Mouse (Mus musculus) small intestine, adult 2 months (tissue): ENCODE measurements at regions not wholly inside any gene's neighbourhood (a gene's known extent, or its start where the extent isn't known, plus 50 kb on each side); places are given as distances from the start of the nearest gene placed in this dataset.

ENCODE experiments used
- H3K27ac ChIP-seq: fragments of 200-500 bp; 2 replicates; pipeline ENCODE4 v1.5.1; 2012; ENCODE audit warnings: low read depth, low read length, control low read depth, inconsistent platforms; ENCODE audit not compliant: insufficient read depth
- H3K27me3 ChIP-seq: fragments of 200-500 bp; 2 replicates; pipeline ENCODE4 v1.6.1; 2012; ENCODE audit warnings: mild to moderate bottlenecking, moderate library complexity, low read length, inconsistent platforms; ENCODE audit not compliant: control insufficient read depth, insufficient read depth
- H3K36me3 ChIP-seq: fragments of 200-500 bp; 2 replicates; pipeline ENCODE4 v1.6.1; 2012; ENCODE audit warnings: mild to moderate bottlenecking, low read length, control low read depth, inconsistent platforms; ENCODE audit not compliant: control insufficient read depth, insufficient read depth
- H3K4me1 ChIP-seq: fragments of 200-500 bp; 2 replicates; pipeline ENCODE4 v1.6.1; 2012; ENCODE audit warnings: low read length, inconsistent platforms, mixed read lengths; ENCODE audit not compliant: control insufficient read depth, insufficient read depth, insufficient read length
- H3K4me3 ChIP-seq: fragments of 200-500 bp; 2 replicates; pipeline ENCODE4 v1.5.1; 2012; ENCODE audit warnings: low read depth, mild to moderate bottlenecking, control low read depth, inconsistent platforms, low read length, moderate library complexity
- CTCF ChIP-seq: fragments of 200-500 bp; IDR thresholded peaks from 2 replicates; pipeline ENCODE4 v1.5.1; 2012; ENCODE audit warnings: low read depth, mild to moderate bottlenecking, control low read depth, inconsistent platforms, low read length, moderate library complexity, mixed read lengths; ENCODE audit not compliant: insufficient replicate concordance, insufficient read length; ENCODE audit errors: extremely low read depth
- POLR2A ChIP-seq: fragments of 200-500 bp; IDR thresholded peaks from 2 replicates; pipeline ENCODE4 v1.6.1; 2012; ENCODE audit warnings: low read depth, mild to moderate bottlenecking, control low read depth, inconsistent platforms, low read length, moderate library complexity
- WGBS: fragments of 180-500 bp; shearing (Covaris S2); methylation state at CpG from one replicate; pipeline ENCODE4 v1.1.7; 2018; 5-methylcytosine and 5-hydroxymethylcytosine counted together

DNA sequence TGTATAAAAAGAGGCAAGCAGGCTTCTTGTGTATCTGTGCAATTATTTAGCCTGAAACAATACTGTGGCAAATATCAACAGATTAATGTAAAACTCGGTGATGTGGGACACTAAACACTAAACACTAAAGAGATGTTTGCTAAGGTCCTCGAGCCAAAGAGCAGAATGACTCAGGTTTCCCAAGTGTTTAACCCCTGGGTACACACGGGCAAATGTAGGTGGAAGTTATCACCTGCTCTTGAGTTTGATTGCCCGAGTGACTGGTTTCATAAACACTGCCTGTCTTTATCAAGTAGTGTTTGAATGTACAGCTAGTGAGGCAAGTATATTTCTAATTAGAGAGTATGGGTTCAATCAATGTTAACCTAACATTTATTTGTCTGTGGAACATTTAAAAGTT is 242.5 kb downstream of the Otol1 start:
- TF ChIP-seq POLR2A (no peak), CTCF (no peak)
- WGBS = 24% methylated on average over 4 of the region's 4 CpGs
- Histone ChIP-seq H3K36me3 (no peaks in the 10 kb centered on the region), H3K4me3 (no peak overlapping the region), H3K4me1 (no peaks in the 10 kb centered on the region), H3K27me3 (no peaks in the 10 kb centered on the region), H3K27ac (no peak overlapping the region)

GRCm38 (mm10) chr3:70250733-70251132 is 243.3 kb downstream of the Otol1 start:
- no peak overlapping the region for H3K27ac ChIP-seq
- no peaks in the 10 kb centered on the region for H3K4me1 ChIP-seq
- H3K36me3 ChIP-seq = no peaks in the 10 kb centered on the region
- no peak for TF ChIP-seq CTCF
- no peak for TF ChIP-seq POLR2A
- H3K27me3 ChIP-seq = no peaks in the 10 kb centered on the region
- WGBS = 81% methylated on average over 7 of the region's 7 CpGs
- no peak overlapping the region for H3K4me3 ChIP-seq

- no peaks in the 10 kb centered on the region for H3K36me3 ChIP-seq
- H3K27me3 ChIP-seq = no peaks in the 10 kb centered on the region
- H3K27ac ChIP-seq = no peak overlapping the region
- 79% methylated on average over 3 of the region's 3 CpGs for whole genome bisulfite sequencing
- TF ChIP-seq CTCF (no peak), POLR2A (no peak)
- no peak overlapping the region for H3K4me3 ChIP-seq
- H3K4me1 ChIP-seq = no peaks in the 10 kb centered on the region
Measured at GRCm38 (mm10) chr3:70263318-70263717, 255.9 kb downstream of the Otol1 start.

DNA sequence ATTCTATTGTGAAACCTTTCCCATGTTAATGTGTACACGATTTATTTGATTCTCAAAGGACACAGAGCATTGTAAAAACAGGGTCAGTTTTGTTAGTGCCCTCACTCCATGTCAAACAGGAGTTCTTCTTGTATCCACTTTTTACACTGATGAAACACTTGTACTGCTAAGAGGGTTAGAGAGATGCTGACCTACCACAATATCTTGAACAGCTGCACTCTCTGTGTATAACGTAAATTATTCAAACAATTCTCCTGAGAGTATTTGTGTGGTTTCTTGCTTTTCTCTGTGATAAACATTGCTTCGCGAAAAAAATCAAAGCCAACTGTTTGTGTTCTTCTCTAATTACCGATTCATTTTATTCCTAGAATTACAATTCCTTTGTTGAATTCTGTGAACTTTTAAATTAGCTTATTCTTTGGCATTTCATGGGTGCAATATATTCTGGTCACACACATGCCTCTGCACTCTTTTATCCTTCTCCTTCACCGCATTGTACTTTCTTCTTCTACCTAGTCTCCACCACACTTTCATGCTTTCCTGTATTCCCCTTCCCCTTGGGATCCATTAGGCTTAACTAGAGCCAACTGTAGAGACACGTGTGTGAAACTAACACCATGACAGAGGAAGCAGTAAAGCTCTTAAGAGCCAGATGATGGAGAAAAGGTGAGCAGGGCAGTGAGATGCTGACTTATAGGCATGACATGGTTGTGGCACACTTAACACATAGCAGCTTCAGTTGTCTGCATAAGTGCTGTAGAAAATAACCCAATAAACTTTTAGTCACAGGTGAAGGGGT is 281.4 kb downstream of the Otol1 start:
- H3K4me1 ChIP-seq = no peaks in the 10 kb centered on the region
- TF ChIP-seq CTCF (no peak), POLR2A (no peak)
- H3K4me3 ChIP-seq = no peak overlapping the region
- 72% methylated on average over 7 of the region's 7 CpGs for WGBS
- H3K36me3 ChIP-seq = no peaks in the 10 kb centered on the region
- H3K27ac ChIP-seq = no peak overlapping the region
- H3K27me3 ChIP-seq = no peaks in the 10 kb centered on the region

GRCm38 (mm10) chr3:70307556-70307955 is 300.1 kb downstream of the Otol1 start:
- 73% methylated on average over 1 of the region's 1 CpGs for whole genome bisulfite sequencing
- Histone ChIP-seq H3K27ac (no peak overlapping the region), H3K4me3 (no peak overlapping the region), H3K36me3 (no peaks in the 10 kb centered on the region), H3K27me3 (no peaks in the 10 kb centered on the region), H3K4me1 (no peaks in the 10 kb centered on the region)
- TF ChIP-seq POLR2A (no peak), CTCF (no peak)

DNA sequence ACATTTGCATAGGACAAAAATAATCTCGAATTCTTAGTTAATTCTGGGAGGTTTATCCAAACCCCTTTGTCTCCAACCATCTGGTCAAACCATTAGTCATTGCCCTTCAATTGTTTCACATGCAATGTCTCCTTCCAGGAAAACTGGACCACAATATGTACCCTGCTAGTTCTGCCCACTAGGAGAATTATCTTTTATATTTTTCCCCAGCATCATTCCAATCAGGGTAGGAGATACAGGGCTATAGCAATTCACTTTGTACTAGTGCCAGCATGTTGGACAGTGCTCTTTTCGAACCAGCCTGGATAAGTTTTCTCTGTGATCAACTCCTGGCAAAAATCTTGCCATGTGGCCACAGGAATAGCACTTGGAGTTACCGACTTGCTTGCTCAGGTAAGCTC is 300.6 kb downstream of the Otol1 start:
- Histone ChIP-seq H3K27ac (no peak overlapping the region), H3K27me3 (no peaks in the 10 kb centered on the region), H3K4me3 (no peak overlapping the region), H3K36me3 (no peaks in the 10 kb centered on the region), H3K4me1 (no peaks in the 10 kb centered on the region)
- 67% methylated on average over 3 of the region's 3 CpGs for WGBS
- no peak for TF ChIP-seq CTCF
- TF ChIP-seq POLR2A = no peak

DNA sequence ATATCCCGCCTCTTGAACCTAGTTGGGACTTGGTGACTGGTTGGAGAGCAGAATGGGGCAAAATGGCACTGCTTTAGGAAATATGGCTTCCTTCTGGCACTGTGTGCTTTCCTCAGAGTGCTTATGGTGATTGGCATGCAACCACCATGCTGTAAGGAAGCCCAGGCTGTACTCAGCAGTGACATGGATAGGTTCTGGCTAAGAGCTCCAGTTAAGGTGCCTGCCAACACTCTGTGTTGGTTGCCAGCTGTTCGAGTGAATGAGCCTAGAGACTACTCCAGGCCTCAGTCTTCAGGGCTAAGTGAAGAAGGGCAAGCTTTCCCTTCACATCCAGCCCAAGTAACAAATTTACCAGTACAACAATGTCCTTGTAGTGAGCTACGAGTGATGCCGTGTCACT is 301.9 kb downstream of the Otol1 start:
- H3K4me1 ChIP-seq = no peaks in the 10 kb centered on the region
- H3K27me3 ChIP-seq = no peaks in the 10 kb centered on the region
- 80% methylated on average over 4 of the region's 4 CpGs for WGBS
- no peak overlapping the region for H3K4me3 ChIP-seq
- H3K36me3 ChIP-seq = no peaks in the 10 kb centered on the region
- TF ChIP-seq POLR2A = no peak
- TF ChIP-seq CTCF = no peak
- H3K27ac ChIP-seq = no peak overlapping the region

DNA sequence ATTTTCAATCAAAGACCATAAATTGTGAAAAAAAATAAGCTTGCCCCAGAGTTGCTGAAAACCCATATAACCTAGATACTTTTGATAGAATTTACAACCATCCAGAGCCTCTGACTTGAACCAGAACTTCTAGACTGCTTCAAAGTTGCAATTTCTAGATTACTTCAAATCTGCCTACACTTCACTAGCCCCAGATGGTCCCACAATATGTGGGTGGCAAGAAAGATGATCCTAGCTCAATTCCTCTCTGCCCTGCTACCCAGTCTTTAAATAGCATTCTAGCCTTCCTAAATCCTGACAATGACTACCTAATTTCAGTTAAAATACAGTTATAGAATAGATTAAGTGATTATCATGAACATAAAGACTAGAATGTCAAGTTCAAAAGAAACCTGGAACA is 303.6 kb downstream of the Otol1 start:
- Histone ChIP-seq H3K36me3 (no peaks in the 10 kb centered on the region), H3K27ac (no peak overlapping the region), H3K4me1 (no peaks in the 10 kb centered on the region), H3K4me3 (no peak overlapping the region), H3K27me3 (no peaks in the 10 kb centered on the region)
- TF ChIP-seq CTCF (no peak), POLR2A (no peak)
